Mouse (Mus musculus): ENCODE data around the gene Epn2. TPM values are rescaled to one million over a fixed set of nuclear protein-coding genes. Genes with fewer than 3 reads are reported as not detected.

Gene Epn2
- total and polyA plus RNA-seq, 3 experiments: 7.2 to 13.8 (median 10.1) TPM

DNA sequence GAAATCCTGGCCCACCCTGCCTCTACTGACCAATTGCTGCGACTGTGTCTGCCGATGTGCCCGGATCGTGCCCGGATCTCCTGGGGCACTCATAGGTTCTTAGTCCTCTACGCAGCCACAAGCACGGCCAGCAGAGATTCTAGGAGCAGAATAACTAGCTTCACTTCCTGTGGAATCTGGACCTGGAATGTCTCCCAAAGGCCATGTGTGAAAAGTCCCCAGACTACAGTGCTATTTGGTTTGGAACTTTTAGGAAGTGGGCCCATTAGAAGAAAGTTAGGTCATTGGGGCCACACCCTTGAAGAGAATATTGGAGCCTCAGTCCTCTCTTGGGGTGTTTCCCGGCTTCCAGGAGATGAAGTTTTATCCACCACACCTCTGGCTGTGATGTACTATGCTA lies 38.6 kb upstream of the Epn2 start:
- TF ChIP-seq MYC (IDR thresholded peaks at IDR 0.05; ENCODE audit: low read depth, low read length) (no peak), SIN3A (IDR thresholded peaks at IDR 0.05; ENCODE audit: low read length) (no peak), EP300 (IDR thresholded peaks at IDR 0.05; ENCODE audit: low read length) (no peak)
- in situ Hi-C loops (cut with MboI; ENCODE audit: low pct_ligation_motif_present, low pct_unique_long_range_greater_than_20kb, low sequenced_read_pairs) (loop anchor here (5.0 kb wide), 1 partner anchor 201 kb away; no protein-coding TSS in a partner anchor), dilution Hi-C loops (cut with MboI; ENCODE audit: extremely low pct_ligation_motif_present, extremely low pct_unique_long_range_greater_than_20kb, low sequenced_read_pairs) (no loop called here)
- no peak overlapping the region for H3K4me2 ChIP-seq (ENCODE audit: insufficient read depth, low read depth, poor library complexity, severe bottlenecking)
- peaks cover 7% of the 10 kb centered on the region for H3K9me3 ChIP-seq (replicated peaks; ENCODE audit: low read length)
- H3K4me3 ChIP-seq (replicated peaks in 1 of 3; ENCODE audit: low read depth in 2 of 3, low read length in 2 of 3, poor library complexity in 1 of 3): no peak overlapping the region
- H3K27ac ChIP-seq (ENCODE audit: insufficient read depth, low read depth): no peak overlapping the region
- peaks cover 7 to 22% of the 10 kb centered on the region in 2 experiments for H3K4me1 ChIP-seq (ENCODE audit: control insufficient read depth in 1 of 2, insufficient read depth in 2 of 2)
- no peak for DNase-seq (ENCODE audit: extremely low read depth)
- H3K27me3 ChIP-seq (replicated peaks): peaks cover 42% of the 10 kb centered on the region
- no peaks in the 10 kb centered on the region for H3K79me2 ChIP-seq (replicated peaks; ENCODE audit: control insufficient read depth, extremely low read depth, insufficient read depth, poor library complexity, severe bottlenecking)
- no peaks in the 10 kb centered on the region for H3K36me3 ChIP-seq (replicated peaks in 1 of 2; ENCODE audit: control insufficient read depth in 1 of 2, insufficient read depth in 1 of 2, low read length in 1 of 2)
- H3K9ac ChIP-seq (ENCODE audit: insufficient read depth, low read depth): no peak overlapping the region

- DNase-seq (ENCODE audit: extremely low read depth): no peak
- Histone ChIP-seq H3K27me3 (replicated peaks) (peaks cover 49% of the 10 kb centered on the region), H3K4me1 (ENCODE audit: control insufficient read depth in 1 of 2, insufficient read depth in 2 of 2) (peaks cover 7 to 22% of the 10 kb centered on the region in 2 experiments), H3K36me3 (replicated peaks in 1 of 2; ENCODE audit: control insufficient read depth in 1 of 2, insufficient read depth in 1 of 2, low read length in 1 of 2) (no peaks in the 10 kb centered on the region), H3K79me2 (replicated peaks; ENCODE audit: control insufficient read depth, extremely low read depth, insufficient read depth, poor library complexity, severe bottlenecking) (no peaks in the 10 kb centered on the region), H3K4me3 (replicated peaks in 1 of 3; ENCODE audit: low read depth in 2 of 3, low read length in 2 of 3, poor library complexity in 1 of 3) (no peak overlapping the region), H3K9ac (ENCODE audit: insufficient read depth, low read depth) (no peak overlapping the region), H3K9me3 (replicated peaks; ENCODE audit: low read length) (peaks cover 1% of the 10 kb centered on the region), H3K4me2 (ENCODE audit: insufficient read depth, low read depth, poor library complexity, severe bottlenecking) (no peak overlapping the region), H3K27ac (ENCODE audit: insufficient read depth, low read depth) (no peak overlapping the region)
- no peak for TF ChIP-seq PAX5 (IDR thresholded peaks at IDR 0.05; ENCODE audit: low read length)
- in situ Hi-C loops (cut with MboI; ENCODE audit: low pct_ligation_motif_present, low pct_unique_long_range_greater_than_20kb, low sequenced_read_pairs): loop anchor here (5.0 kb wide), 1 partner anchor 200 kb away; no protein-coding TSS in a partner anchor
- dilution Hi-C loops (cut with MboI; ENCODE audit: extremely low pct_ligation_motif_present, extremely low pct_unique_long_range_greater_than_20kb, low sequenced_read_pairs): no loop called here
Measured at GRCm38 (mm10) chr11:61617293-61617975, 37.9 kb upstream of the Epn2 start.

DNA sequence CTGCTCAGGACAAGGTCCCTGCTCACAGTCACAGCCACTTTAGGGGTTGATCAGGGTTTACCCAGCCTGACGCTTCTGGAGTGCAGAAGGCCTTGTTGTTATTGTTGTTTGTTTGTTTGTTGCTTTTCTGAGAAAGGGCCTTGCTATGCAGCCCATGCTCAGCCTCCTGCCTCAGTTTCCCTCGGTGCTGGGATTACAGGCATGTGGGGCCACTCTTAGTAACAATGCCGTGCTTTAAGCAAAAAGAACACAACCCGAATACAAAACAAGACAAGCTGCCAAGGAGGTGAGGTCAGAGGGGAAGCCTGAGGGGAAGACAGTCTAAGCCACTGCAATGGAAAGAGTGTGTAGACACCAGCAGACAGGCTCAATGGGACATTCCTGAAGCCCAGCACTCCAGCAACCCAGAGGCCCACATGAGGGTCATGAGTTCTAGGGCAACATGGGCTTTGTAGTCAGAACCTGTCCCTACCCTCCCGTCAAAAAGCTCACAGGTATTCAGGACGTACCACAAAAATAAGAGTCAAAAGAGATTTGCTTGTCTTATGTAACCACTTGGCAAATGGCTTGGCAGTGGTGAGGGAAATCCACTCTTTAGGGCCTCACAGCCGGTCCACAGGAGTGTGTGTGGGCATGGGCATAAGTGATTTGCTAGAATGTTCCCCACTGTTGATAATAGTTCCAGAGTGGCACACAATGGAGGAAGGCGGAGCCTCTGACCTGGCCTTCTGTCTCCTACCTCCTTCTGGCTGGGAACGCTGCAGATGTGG lies 37.2 kb upstream of the Epn2 start:
- Histone ChIP-seq H3K4me3 (replicated peaks in 1 of 3; ENCODE audit: low read depth in 2 of 3, low read length in 2 of 3, poor library complexity in 1 of 3) (no peak overlapping the region), H3K9me3 (replicated peaks; ENCODE audit: low read length) (no peaks in the 10 kb centered on the region), H3K79me2 (replicated peaks; ENCODE audit: control insufficient read depth, extremely low read depth, insufficient read depth, poor library complexity, severe bottlenecking) (no peaks in the 10 kb centered on the region), H3K27ac (ENCODE audit: insufficient read depth, low read depth) (no peak overlapping the region), H3K36me3 (replicated peaks in 1 of 2; ENCODE audit: control insufficient read depth in 1 of 2, insufficient read depth in 1 of 2, low read length in 1 of 2) (no peaks in the 10 kb centered on the region), H3K27me3 (replicated peaks) (peaks cover 54% of the 10 kb centered on the region), H3K9ac (ENCODE audit: insufficient read depth, low read depth) (no peak overlapping the region), H3K4me1 (ENCODE audit: control insufficient read depth in 1 of 2, insufficient read depth in 2 of 2) (peaks cover 7 to 22% of the 10 kb centered on the region in 2 experiments), H3K4me2 (ENCODE audit: insufficient read depth, low read depth, poor library complexity, severe bottlenecking) (no peak overlapping the region)
- in situ Hi-C loops (cut with MboI; ENCODE audit: low pct_ligation_motif_present, low pct_unique_long_range_greater_than_20kb, low sequenced_read_pairs): loop anchor here (5.0 kb wide), 1 partner anchor 199 kb away; no protein-coding TSS in a partner anchor
- DNase-seq (ENCODE audit: extremely low read depth): no peak
- dilution Hi-C loops (cut with MboI; ENCODE audit: extremely low pct_ligation_motif_present, extremely low pct_unique_long_range_greater_than_20kb, low sequenced_read_pairs): no loop called here
- TF ChIP-seq EP300 (IDR thresholded peaks at IDR 0.05; ENCODE audit: low read length): 0 out of 2 replicates have a peak, but pooled peaks have one; percentile 17
- TF ChIP-seq RCOR1 (conservative IDR thresholded peaks at IDR 0.05; ENCODE audit: low read depth, low read length): no peak
- peak; percentile 50; the same call in 1 of the 2 replicates for TF ChIP-seq ETS1 (conservative IDR thresholded peaks at IDR 0.05; ENCODE audit: low read depth, low read length)

Measured in CH12.LX (cell line).